ENCODE assay signal across 11 mouse cellular contexts in genomic region chr2:163353731-163354130, GRCm38 (mm10). TPM values are rescaled to one million over a fixed set of nuclear protein-coding genes. Genes with fewer than 3 reads are reported as not detected.
DNase-seq lines count a peak whose midpoint lies in the region; ATAC-seq and TF ChIP-seq lines count a peak whose summit lies in the region.
"Had no signal": no experiment of that assay in that cellular context is flagged by ENCODE, and none has a peak within 500 bp of the region (broad histone marks: within the 10 kb centered on the region; RNA-seq: fewer than 3 reads in every experiment).

No protein-coding gene starts in this region.

- H3K27ac ChIP-seq in lung, embryonic 16.5 days (ENCODE audit: low read length): no peak overlapping the region
- peak overlapping the region; percentile 51 for H3K27ac ChIP-seq in embryonic fibroblast, embryonic 13.5 days (ENCODE audit: insufficient read depth, low read length)
- H3K27ac ChIP-seq in heart, embryonic 15.5 days: peak overlapping the region; percentile 92
- H3K27ac ChIP-seq in stomach, embryonic 15.5 days: peak overlapping the region; percentile 61; the same call in 1 of the 2 replicates
- no peak overlapping the region for H3K27ac ChIP-seq in forebrain, embryonic 13.5 days
- H3K27ac ChIP-seq: forebrain, embryonic 12.5 days; liver, embryonic 14.5 days; neural tube, embryonic 13.5 days had no signal

- H3K9ac ChIP-seq in lung, embryonic 16.5 days (ENCODE audit: low read length): no peak overlapping the region
- H3K9ac ChIP-seq in heart, embryonic 15.5 days: 0 out of 2 replicates have a peak overlapping the region, but pooled peaks have one; percentile 35
- H3K9ac ChIP-seq in stomach, embryonic 15.5 days: no peak overlapping the region
- H3K9ac ChIP-seq in forebrain, embryonic 13.5 days: no peak overlapping the region
- H3K9ac ChIP-seq: forebrain, embryonic 12.5 days; liver, embryonic 14.5 days; neural tube, embryonic 13.5 days had no signal

- no peak for TF ChIP-seq POLR2A in lung, adult 2 months (IDR thresholded peaks at IDR 0.05; ENCODE audit: borderline replicate concordance, extremely low read depth, low read depth, low read length)
- TF ChIP-seq POLR2A in embryonic fibroblast, embryonic 13.5 days (IDR thresholded peaks at IDR 0.05; ENCODE audit: low read depth, low read length): no peak

- 12% methylated on average over 7 of the region's 7 CpGs for WGBS in lung, embryonic 16.5 days
- WGBS in lung, adult 2 months: 14% methylated on average over 7 of the region's 7 CpGs
- WGBS in heart, embryonic 15.5 days: 11% methylated on average over 7 of the region's 7 CpGs
- 10% methylated on average over 7 of the region's 7 CpGs for WGBS in stomach, embryonic 15.5 days
- 26% methylated on average over 7 of the region's 7 CpGs for WGBS in forebrain, embryonic 13.5 days

- peak; percentile 73 for ATAC-seq in lung, embryonic 16.5 days (ENCODE audit: low read depth)
- peak; percentile 90 for ATAC-seq in heart, embryonic 15.5 days (replicated peaks; ENCODE audit: insufficient number of reproducible peaks, insufficient read depth, low FRiP score, low read depth)
- peak; percentile 19; the same call in 1 of the 2 replicates for ATAC-seq in stomach, embryonic 15.5 days (ENCODE audit: insufficient read depth, low FRiP score, low read depth)
- no peak for ATAC-seq in forebrain, embryonic 13.5 days

- peaks cover 16% of the 10 kb centered on the region for H3K4me1 ChIP-seq in lung, embryonic 16.5 days (replicated peaks; ENCODE audit: control insufficient read depth, insufficient read depth, low read length)
- no peaks in the 10 kb centered on the region for H3K4me1 ChIP-seq in lung, adult 2 months (ENCODE audit: control insufficient read depth, insufficient read depth, low read length)
- peaks cover 21% of the 10 kb centered on the region for H3K4me1 ChIP-seq in embryonic fibroblast, embryonic 13.5 days (ENCODE audit: control insufficient read depth, insufficient read depth, low read length)
- peaks cover 81% of the 10 kb centered on the region for H3K4me1 ChIP-seq in heart, embryonic 15.5 days (replicated peaks)
- H3K4me1 ChIP-seq in stomach, embryonic 15.5 days: peaks cover 9% of the 10 kb centered on the region; the same call in 1 of the 2 replicates
- H3K4me1 ChIP-seq in forebrain, embryonic 13.5 days: no peaks in the 10 kb centered on the region
- H3K4me1 ChIP-seq: forebrain, embryonic 12.5 days; neural tube, embryonic 13.5 days had no signal

- no peak overlapping the region for H3K4me3 ChIP-seq in lung, embryonic 16.5 days (ENCODE audit: low read length)
- H3K4me3 ChIP-seq in lung, adult 2 months (replicated peaks; ENCODE audit: extremely low read depth, low read depth, low read length): no peak overlapping the region
- H3K4me3 ChIP-seq in embryonic fibroblast, embryonic 13.5 days (ENCODE audit: insufficient read depth, low read length): no peak overlapping the region
- H3K4me3 ChIP-seq in heart, embryonic 15.5 days: no peak overlapping the region
- no peak overlapping the region for H3K4me3 ChIP-seq in stomach, embryonic 15.5 days (replicated peaks)
- H3K4me3 ChIP-seq in forebrain, embryonic 13.5 days: no peak overlapping the region
- H3K4me3 ChIP-seq: forebrain, embryonic 12.5 days; neural tube, embryonic 13.5 days had no signal

- no peak overlapping the region for H3K4me2 ChIP-seq in lung, embryonic 16.5 days (ENCODE audit: low read depth, low read length)
- peak overlapping the region; percentile 26 for H3K4me2 ChIP-seq in heart, embryonic 15.5 days
- H3K4me2 ChIP-seq in stomach, embryonic 15.5 days: no peak overlapping the region
- no peak overlapping the region for H3K4me2 ChIP-seq in forebrain, embryonic 13.5 days
- H3K4me2 ChIP-seq: forebrain, embryonic 12.5 days; neural tube, embryonic 13.5 days had no signal

- no peaks in the 10 kb centered on the region for H3K9me3 ChIP-seq in lung, embryonic 16.5 days (ENCODE audit: control insufficient read depth, low read length)
- H3K9me3 ChIP-seq in heart, embryonic 15.5 days (replicated peaks): no peaks in the 10 kb centered on the region
- H3K9me3 ChIP-seq in stomach, embryonic 15.5 days: no peaks in the 10 kb centered on the region
- H3K9me3 ChIP-seq in forebrain, embryonic 13.5 days (replicated peaks): no peaks in the 10 kb centered on the region
- H3K9me3 ChIP-seq: forebrain, embryonic 12.5 days; neural tube, embryonic 13.5 days had no signal

- no peaks in the 10 kb centered on the region for H3K36me3 ChIP-seq in lung, embryonic 16.5 days (ENCODE audit: control insufficient read depth, insufficient read depth, low read length)
- H3K36me3 ChIP-seq in heart, embryonic 15.5 days: no peaks in the 10 kb centered on the region
- H3K36me3 ChIP-seq in stomach, embryonic 15.5 days: no peaks in the 10 kb centered on the region
- no peaks in the 10 kb centered on the region for H3K36me3 ChIP-seq in forebrain, embryonic 13.5 days (ENCODE audit: poor library complexity, severe bottlenecking)
- H3K36me3 ChIP-seq: forebrain, embryonic 12.5 days; neural tube, embryonic 13.5 days had no signal

- H3K27me3 ChIP-seq in lung, embryonic 16.5 days (ENCODE audit: control insufficient read depth, insufficient read depth, low read depth, low read length): no peaks in the 10 kb centered on the region
- no peaks in the 10 kb centered on the region for H3K27me3 ChIP-seq in heart, embryonic 15.5 days
- no peaks in the 10 kb centered on the region for H3K27me3 ChIP-seq in stomach, embryonic 15.5 days (replicated peaks)
- no peaks in the 10 kb centered on the region for H3K27me3 ChIP-seq in forebrain, embryonic 13.5 days
- H3K27me3 ChIP-seq: forebrain, embryonic 12.5 days; neural tube, embryonic 13.5 days had no signal

- DNase-seq in lung, adult 2 months: no peak
- no peak for DNase-seq in embryo, embryonic 10 days (ENCODE audit: low spot score)
- DNase-seq in kidney, adult 11 months: no peak

- no peak for TF ChIP-seq CTCF in lung, adult 2 months (IDR thresholded peaks at IDR 0.05; ENCODE audit: insufficient read depth, low read length)
- TF ChIP-seq CTCF in embryonic fibroblast, embryonic 13.5 days (IDR thresholded peaks at IDR 0.05; ENCODE audit: borderline replicate concordance, insufficient read depth, low read length): no peak

RNA-seq across cellular contexts. Expression of gene Jph2, which starts 44.1 kb away (rescaled TPM):
- 4.4 and 4.8 TPM in 2 replicates for polyA plus RNA-seq in lung, embryonic 16.5 days (2015; fragmentation: Nextera tagmentation; extraction: Ambion mirVana)
- polyA plus RNA-seq in lung, adult 2 months (2012; rRNA removed): 32.3 and 38.4 TPM in 2 replicates
- polyA plus RNA-seq in embryonic fibroblast, embryonic 13.5 days (2011; ENCODE audit: insufficient read length, low read depth, missing spikeins): 33.0 and 50.9 TPM in 2 replicates
- polyA plus RNA-seq in heart, embryonic 15.5 days (2015; fragmentation: Nextera tagmentation; extraction: Ambion mirVana): 41.0 and 47.7 TPM in 2 replicates
- polyA plus RNA-seq in stomach, embryonic 15.5 days (2015; fragmentation: Nextera tagmentation; extraction: Ambion mirVana): 12.7 and 13.1 TPM in 2 replicates
- 0.12 and 0.18 TPM in 2 replicates for polyA plus RNA-seq in forebrain, embryonic 13.5 days (2015; fragmentation: Nextera tagmentation; extraction: Ambion mirVana)

Comparison
In these comparisons a context has a peak if more than half of its experiments do, and no peak if none do; other contexts are left out.
1. H3K27ac ChIP-seq: peak in embryonic fibroblast, embryonic 13.5 days (single experiment), heart, embryonic 15.5 days (single experiment) and stomach, embryonic 15.5 days (single experiment); none in lung, embryonic 16.5 days (single experiment) and forebrain, embryonic 13.5 days (single experiment).